Mouse (Mus musculus) heart, adult 2 months (tissue): ENCODE data around the gene Ptcra. TPM values are rescaled to one million over a fixed set of nuclear protein-coding genes. Genes with fewer than 3 reads are reported as not detected.
"Not testable (repeated sequence)": the region's sequence is repeated elsewhere in the genome, so short reads cannot be mapped to it uniquely, and the experiment has no call there.

Experiments used
- DNase-seq, 2 experiments: peaks; one replicate each; pipeline ENCODE4 v3.0.0; 2021
- H3K27ac ChIP-seq: fragments of 200-600 bp; 2 replicates; pipeline ENCODE4 v1.8.1; 2022
- H3K27me3 ChIP-seq: fragments of 200-500 bp; 2 replicates; pipeline ENCODE4 v1.6.1; 2012; ENCODE audit warnings: mild to moderate bottlenecking, low read length, inconsistent platforms, mixed read lengths; ENCODE audit not compliant: control insufficient read depth, insufficient read depth
- H3K36me3 ChIP-seq: fragments of 200-500 bp; 2 replicates; pipeline ENCODE4 v1.6.1; 2012; ENCODE audit warnings: low read length, inconsistent platforms; ENCODE audit not compliant: control insufficient read depth, insufficient read depth
- H3K4me1 ChIP-seq: fragments of 200-500 bp; 2 replicates; pipeline ENCODE4 v1.6.1; 2011; ENCODE audit warnings: low read length; ENCODE audit not compliant: control insufficient read depth, insufficient read depth
- H3K4me3 ChIP-seq: fragments of 200-600 bp; 2 replicates; pipeline ENCODE4 v1.8.1; 2022
- H3K79me2 ChIP-seq: fragments of 200-500 bp; replicated peaks from 2 replicates; pipeline ENCODE4 v1.6.1; 2012; ENCODE audit warnings: mild to moderate bottlenecking, inconsistent platforms, low read length, moderate library complexity, mixed read lengths; ENCODE audit not compliant: control insufficient read depth, insufficient read depth
- H3K9ac ChIP-seq: fragments of 200-500 bp; 2 replicates; pipeline ENCODE4 v1.6.1; 2012; ENCODE audit warnings: low read depth, mild to moderate bottlenecking, control low read depth, inconsistent platforms, low read length, mixed read lengths
- CTCF ChIP-seq: fragments of 200-600 bp; IDR thresholded peaks from 2 replicates; pipeline ENCODE4 v1.8.1; 2022; ENCODE audit warnings: antibody characterized with exemption, mild to moderate bottlenecking, moderate library complexity
- EP300 ChIP-seq: fragments of 200-500 bp; IDR thresholded peaks from 2 replicates; pipeline ENCODE4 v1.6.1; 2011; ENCODE audit warnings: low read depth, low read length, control low read depth; ENCODE audit not compliant: insufficient read depth
- POLR2A ChIP-seq: fragments of 200-500 bp; IDR thresholded peaks from 2 replicates; pipeline ENCODE4 v1.6.1; 2011; ENCODE audit warnings: mild to moderate bottlenecking, low read depth, low read length, control low read depth; ENCODE audit not compliant: insufficient read depth
- WGBS: fragments of 180-500 bp; shearing (Covaris S2); methylation state at CpG from one replicate; pipeline ENCODE4 v1.1.7; 2018; 5-methylcytosine and 5-hydroxymethylcytosine counted together
- intact Hi-C: fragments of 180-260 bp; cut with DNase I; formaldehyde crosslinking; loops from one replicate; pipeline ENCODE4 v1.15.1; 2025
- polyA plus RNA-seq: library from polyadenylated mRNA; depleted of rRNA; stranded (reverse); fragments of >200 nt; gene quantifications from 2 replicates; pipeline ENCODE4 v1.2.3, GENCODE M21; 2012
- total RNA-seq, 2 experiments: library from RNA; stranded (reverse); gene quantifications; 2 replicates each; pipeline ENCODE4 v1.2.3; 2021

Gene Ptcra
- total and polyA plus RNA-seq, 3 experiments, result 0.08 TPM; not detected in 2

DNA sequence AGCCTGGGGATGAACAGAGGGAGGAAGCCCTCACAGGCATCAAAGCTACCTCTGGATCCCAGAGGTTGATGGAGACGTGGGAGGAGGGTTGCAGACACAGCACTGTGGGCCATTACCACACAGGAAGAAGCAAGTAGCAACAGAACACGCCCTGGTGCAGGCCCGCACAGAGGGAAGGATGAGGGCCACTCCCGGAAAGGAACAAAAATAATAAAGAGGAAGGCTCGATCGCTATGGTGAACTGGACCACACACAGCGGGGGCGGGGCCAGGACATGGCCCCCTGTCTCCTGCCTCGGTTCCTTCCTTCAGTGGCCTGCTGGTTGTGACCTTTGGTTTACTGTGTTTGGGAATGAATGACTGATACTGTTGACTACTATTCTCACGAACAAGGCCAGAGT lies 36.2 kb upstream of the Ptcra start:
- Histone ChIP-seq H3K4me1 (no peaks in the 10 kb centered on the region), H3K36me3 (no peaks in the 10 kb centered on the region), H3K4me3 (no peak overlapping the region), H3K9ac (no peak overlapping the region), H3K27ac (no peak overlapping the region), H3K79me2 (no peaks in the 10 kb centered on the region), H3K27me3 (no peaks in the 10 kb centered on the region)
- no peak for DNase-seq
- TF ChIP-seq EP300 (no peak), POLR2A (no peak), CTCF (no peak)
- intact Hi-C loops, result no loop called here
- WGBS, result 64% methylated on average over 10 of the region's 10 CpGs

DNA sequence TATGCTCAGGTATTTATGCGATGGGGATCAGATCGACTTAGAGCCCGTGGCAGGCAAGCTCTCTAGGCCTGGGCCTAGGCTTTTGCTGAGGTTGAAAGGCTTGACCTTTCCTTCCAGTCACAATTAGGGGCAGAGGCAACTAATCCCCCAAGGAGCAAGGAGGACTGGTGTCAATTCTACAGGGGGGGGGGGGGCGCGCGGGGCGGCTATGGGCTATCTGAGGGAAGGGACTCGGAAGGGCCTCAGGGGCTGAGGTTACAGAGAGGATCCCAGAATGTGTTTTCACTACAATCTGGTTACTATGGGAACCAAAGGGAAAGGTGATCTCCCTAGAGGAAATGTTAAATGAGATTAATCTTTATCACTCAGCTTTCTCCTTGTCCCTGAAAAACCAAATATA lies 33.9 kb upstream of the Ptcra start:
- no peaks in the 10 kb centered on the region for H3K36me3 ChIP-seq
- H3K4me3 ChIP-seq, result no peak overlapping the region
- no peak overlapping the region for H3K27ac ChIP-seq
- H3K79me2 ChIP-seq, result no peaks in the 10 kb centered on the region
- H3K9ac ChIP-seq, result no peak overlapping the region
- H3K4me1 ChIP-seq, result no peaks in the 10 kb centered on the region
- intact Hi-C loops, result no loop called here
- no peaks in the 10 kb centered on the region for H3K27me3 ChIP-seq
- WGBS, result 55% methylated on average over 7 of the region's 8 CpGs
- TF ChIP-seq EP300, result no peak
- no peak for TF ChIP-seq CTCF
- TF ChIP-seq POLR2A, result no peak
- DNase-seq, result no peak

GRCm38 (mm10) chr17:46796743-46797142 lies 33.2 kb upstream of the Ptcra start:
- Histone ChIP-seq H3K9ac (no peak overlapping the region), H3K4me1 (no peaks in the 10 kb centered on the region), H3K79me2 (no peaks in the 10 kb centered on the region), H3K36me3 (no peaks in the 10 kb centered on the region), H3K4me3 (no peak overlapping the region), H3K27ac (no peak overlapping the region), H3K27me3 (no peaks in the 10 kb centered on the region)
- no peak for DNase-seq
- WGBS, result 91% methylated on average over 4 of the region's 4 CpGs
- TF ChIP-seq EP300 (no peak), CTCF (no peak), POLR2A (no peak)
- intact Hi-C loops, result no loop called here

GRCm38 (mm10) chr17:46792963-46793362 lies 29.5 kb upstream of the Ptcra start:
- intact Hi-C loops, result no loop called here
- no peak overlapping the region for H3K27ac ChIP-seq
- no peaks in the 10 kb centered on the region for H3K79me2 ChIP-seq

GRCm38 (mm10) chr17:46787974-46788373 lies 24.5 kb upstream of the Ptcra start:
- H3K79me2 ChIP-seq, H3K4me3 ChIP-seq, H3K27me3 ChIP-seq, H3K27ac ChIP-seq, H3K9ac ChIP-seq, H3K4me1 ChIP-seq, DNase-seq, intact Hi-C loops, H3K36me3 ChIP-seq: not testable (repeated sequence)
- 77% methylated on average over 2 of the region's 2 CpGs for WGBS

More at GRCm38 (mm10) chr17:46792963-46793362, 29.5 kb upstream of the Ptcra start:
- 76% methylated on average over 2 of the region's 2 CpGs for WGBS
- no peak for DNase-seq
- no peaks in the 10 kb centered on the region for H3K36me3 ChIP-seq
- H3K9ac ChIP-seq, result no peak overlapping the region
- no peak overlapping the region for H3K4me3 ChIP-seq
- H3K27me3 ChIP-seq, result no peaks in the 10 kb centered on the region
- H3K4me1 ChIP-seq, result no peaks in the 10 kb centered on the region
- TF ChIP-seq POLR2A, result no peak
- TF ChIP-seq CTCF, result no peak

- Histone ChIP-seq H3K79me2 (no peaks in the 10 kb centered on the region), H3K4me3 (no peak overlapping the region), H3K9ac (no peak overlapping the region), H3K27me3 (no peaks in the 10 kb centered on the region), H3K36me3 (no peaks in the 10 kb centered on the region), H3K27ac (no peak overlapping the region), H3K4me1 (no peaks in the 10 kb centered on the region)
- intact Hi-C loops, result no loop called here
- TF ChIP-seq CTCF, result no peak
- no peak for TF ChIP-seq EP300
- no peak for TF ChIP-seq POLR2A
- WGBS, result 85% methylated on average over 5 of the region's 5 CpGs
- DNase-seq, result no peak
Observed at GRCm38 (mm10) chr17:46786952-46787351, 23.4 kb upstream of the Ptcra start.
